Mouse (Mus musculus) heart, embryonic 13.5 days (tissue): ENCODE data around the gene Stag3. TPM values are rescaled to one million over a fixed set of nuclear protein-coding genes. Genes with fewer than 3 reads are reported as not detected.
A peak's percentile ranks its signal among the peaks of the same experiment; 100 is the strongest.

Experiments used
- ATAC-seq: fragments of 200-750 bp; cut with Nextera tagmentation; 2 replicates; pipeline ENCODE4 v1.8.0; 2017; ENCODE audit warnings: moderate TSS enrichment; ENCODE audit not compliant: insufficient number of reproducible peaks, low FRiP score, low TSS enrichment; ENCODE audit errors: extremely low read depth
- H3K27ac ChIP-seq: fragments of 300-500 bp; sonication (generic); replicated peaks from 2 replicates; pipeline ENCODE4 v1.5.1; 2015; ENCODE audit warnings: moderate library complexity, mild to moderate bottlenecking, inconsistent platforms
- H3K27me3 ChIP-seq: fragments of 300-500 bp; sonication (generic); replicated peaks from 2 replicates; pipeline ENCODE4 v1.6.1; 2015; ENCODE audit warnings: mild to moderate bottlenecking, inconsistent platforms
- H3K36me3 ChIP-seq: fragments of 300-500 bp; sonication (generic); 2 replicates; pipeline ENCODE4 v1.6.1; 2015; ENCODE audit warnings: mild to moderate bottlenecking, inconsistent platforms
- H3K4me1 ChIP-seq: fragments of 300-500 bp; sonication (generic); 2 replicates; pipeline ENCODE4 v1.6.1; 2015; ENCODE audit warnings: inconsistent platforms
- H3K4me2 ChIP-seq: fragments of 300-500 bp; sonication (generic); 2 replicates; pipeline ENCODE4 v1.6.1; 2015; ENCODE audit warnings: inconsistent platforms, mild to moderate bottlenecking, moderate library complexity
- H3K4me3 ChIP-seq: fragments of 300-500 bp; sonication (generic); 2 replicates; pipeline ENCODE4 v1.5.1; 2015; ENCODE audit warnings: moderate library complexity, mild to moderate bottlenecking, inconsistent platforms
- H3K9ac ChIP-seq: fragments of 300-500 bp; sonication (generic); 2 replicates; pipeline ENCODE4 v1.6.1; 2015; ENCODE audit warnings: inconsistent platforms, mild to moderate bottlenecking, moderate library complexity
- H3K9me3 ChIP-seq: fragments of 300-500 bp; sonication (generic); 2 replicates; pipeline ENCODE4 v1.6.1; 2016; ENCODE audit warnings: inconsistent platforms
- WGBS: fragments of 180-500 bp; shearing (Covaris S2); methylation state at CpG from one replicate; pipeline ENCODE4 v1.1.7; 2015; ENCODE audit warnings: mixed read lengths; 5-methylcytosine and 5-hydroxymethylcytosine counted together
- polyA plus RNA-seq: library from polyadenylated mRNA; unstranded; fragments of >200 nt; fragmentation: Nextera tagmentation; extraction: Ambion mirVana; gene quantifications from 2 replicates; pipeline ENCODE4 v1.2.1, GENCODE M21; 2015

Stag3 gene
- 1.6 and 2.5 TPM in 2 replicates for polyA plus RNA-seq

DNA sequence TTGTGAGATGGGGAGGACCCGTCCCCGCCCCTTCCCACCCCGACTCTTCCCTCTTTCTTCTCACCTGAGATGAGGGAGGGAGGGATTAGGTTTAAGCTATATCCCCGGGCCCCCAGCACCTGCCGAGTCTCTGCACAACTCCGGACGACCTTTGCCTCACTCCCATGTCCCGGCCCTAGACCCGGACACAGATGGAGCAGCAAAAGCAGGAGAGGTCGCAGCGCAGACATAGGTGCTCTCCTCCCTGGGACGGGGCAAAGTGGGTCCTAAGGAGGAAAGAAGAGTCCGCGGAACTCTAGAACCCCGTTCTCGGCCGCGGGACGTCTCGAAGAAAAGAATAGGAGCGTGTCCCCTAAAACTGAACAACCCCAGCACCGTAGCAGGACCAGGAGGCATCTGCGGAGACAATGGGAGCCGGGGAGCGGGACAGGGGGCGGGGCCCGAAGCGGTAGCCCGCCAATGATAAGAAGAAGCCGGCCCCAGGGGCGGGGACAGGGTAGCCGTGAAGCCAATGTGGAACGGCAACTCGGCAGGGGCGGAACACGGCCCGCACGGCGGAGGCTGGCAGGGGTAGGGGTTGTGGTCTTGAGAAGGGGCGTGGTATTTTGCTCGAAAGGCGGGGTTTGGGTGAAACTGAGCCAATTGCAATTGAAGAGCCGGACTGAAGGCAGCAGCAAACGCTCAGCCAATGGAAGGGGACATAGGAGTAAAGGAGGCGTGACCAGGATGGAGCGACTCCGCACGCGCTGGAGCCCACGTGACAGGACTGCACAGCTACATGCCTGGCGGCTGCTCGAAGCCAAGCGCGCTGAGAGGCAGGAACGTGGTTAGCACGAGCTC lies at the start of gene Stag3, which contains the start of the genes Gm43720 and Gpc2:
Stag3 (plus strand) TSS at position 656 of the 840 bp plus-strand sequence.
Gm43720 (minus strand) TSS at position 374 of the 840 bp plus-strand sequence.
Gpc2 (minus strand) TSS at position 421 of the 840 bp plus-strand sequence.
- Histone ChIP-seq H3K9me3 (peaks cover 8% of the 10 kb centered on the region; the same call in 1 of the 2 replicates), H3K9ac (peak within 1 kb of the TSS; percentile 83), H3K4me1 (peaks cover 27% of the 10 kb centered on the region), H3K36me3 (peaks cover 13% of the 10 kb centered on the region; the same call in 1 of the 2 replicates), H3K4me3 (peak within 1 kb of the TSS; percentile 70), H3K27ac (no peak within 1 kb of the TSS), H3K4me2 (peak within 1 kb of the TSS; percentile 74), H3K27me3 (peaks cover 10% of the 10 kb centered on the region)
- ATAC-seq: peak; percentile 97
- 2% methylated on average over 54 of the region's 56 CpGs for WGBS

DNA sequence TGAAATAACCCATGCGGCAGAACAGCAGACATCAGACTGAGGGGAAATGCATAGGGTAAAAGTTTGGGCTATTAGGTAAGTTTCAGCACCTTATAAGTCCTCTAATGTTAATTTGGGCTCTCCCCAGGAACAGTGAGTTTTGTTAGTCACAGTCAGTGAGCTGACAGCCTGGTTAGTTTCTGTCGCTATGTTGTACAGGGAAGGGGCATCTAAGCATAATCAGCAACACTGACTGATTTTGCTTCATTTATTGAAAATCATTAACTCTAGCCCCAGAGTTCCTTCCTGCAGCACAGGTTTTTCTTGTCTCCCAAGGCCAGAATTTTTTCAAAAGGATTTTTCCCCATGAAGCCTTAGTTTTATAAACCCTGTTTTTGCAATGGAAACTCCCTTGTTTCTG lies 46.3 kb upstream of the Stag3 start:
- Histone ChIP-seq H3K9ac (no peak overlapping the region), H3K4me2 (no peak overlapping the region), H3K9me3 (no peaks in the 10 kb centered on the region), H3K36me3 (no peaks in the 10 kb centered on the region), H3K27ac (no peak overlapping the region), H3K4me1 (no peaks in the 10 kb centered on the region), H3K27me3 (no peaks in the 10 kb centered on the region), H3K4me3 (no peak overlapping the region)
- WGBS: 74% methylated on average over 2 of the region's 2 CpGs
- no peak for ATAC-seq

DNA sequence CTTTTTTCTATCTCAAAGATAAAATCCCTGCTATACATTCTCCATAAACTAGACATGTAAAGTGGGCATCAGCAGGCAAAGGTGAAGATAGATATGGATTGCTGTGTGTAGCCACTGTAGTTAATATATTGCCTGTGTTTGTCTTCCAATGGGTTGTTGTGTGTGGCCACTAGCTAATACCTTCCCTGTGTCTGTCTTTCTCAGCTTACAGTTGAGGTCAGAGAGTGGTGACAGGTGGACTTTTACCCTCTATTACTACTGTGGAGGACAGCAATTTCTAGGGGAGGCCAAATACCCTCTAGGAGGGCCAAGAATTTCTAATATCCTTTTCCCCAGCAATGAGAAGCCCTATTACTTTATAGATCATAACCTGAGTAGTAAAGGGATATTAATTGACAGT lies 45.8 kb upstream of the Stag3 start:
- no peak overlapping the region for H3K9ac ChIP-seq
- H3K4me1 ChIP-seq: no peaks in the 10 kb centered on the region
- no peaks in the 10 kb centered on the region for H3K9me3 ChIP-seq
- H3K4me2 ChIP-seq: no peak overlapping the region
- H3K27me3 ChIP-seq: no peaks in the 10 kb centered on the region
- no peak overlapping the region for H3K27ac ChIP-seq
- H3K36me3 ChIP-seq: no peaks in the 10 kb centered on the region
- ATAC-seq: no peak
- no peak overlapping the region for H3K4me3 ChIP-seq

DNA sequence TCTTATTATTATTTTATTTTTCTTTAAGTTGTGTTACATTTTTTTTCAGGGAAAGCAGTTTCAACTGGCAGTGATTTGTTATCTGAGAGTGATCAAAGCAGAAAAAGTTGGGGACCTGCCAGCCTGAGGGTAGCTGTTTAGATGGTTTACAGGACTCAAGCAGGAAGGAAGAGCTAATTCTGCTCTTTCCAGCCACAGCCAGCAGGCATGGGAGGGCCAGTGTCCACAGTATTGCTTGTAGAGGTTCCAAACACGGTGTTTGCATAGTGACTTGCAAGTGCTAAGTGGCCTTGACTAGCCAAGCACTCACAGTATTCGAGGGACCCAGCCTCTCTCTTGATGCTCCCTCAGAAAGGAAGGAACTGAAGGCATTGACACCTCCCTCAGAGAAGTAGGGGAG lies 38.5 kb upstream of the Stag3 start:
- no peak for ATAC-seq
- Histone ChIP-seq H3K36me3 (no peaks in the 10 kb centered on the region), H3K4me2 (no peak overlapping the region), H3K4me1 (no peaks in the 10 kb centered on the region), H3K9ac (no peak overlapping the region), H3K27ac (no peak overlapping the region), H3K9me3 (no peaks in the 10 kb centered on the region; the same call in 1 of the 2 replicates), H3K4me3 (no peak overlapping the region), H3K27me3 (no peaks in the 10 kb centered on the region)
- 30% methylated on average over 2 of the region's 2 CpGs for WGBS

DNA sequence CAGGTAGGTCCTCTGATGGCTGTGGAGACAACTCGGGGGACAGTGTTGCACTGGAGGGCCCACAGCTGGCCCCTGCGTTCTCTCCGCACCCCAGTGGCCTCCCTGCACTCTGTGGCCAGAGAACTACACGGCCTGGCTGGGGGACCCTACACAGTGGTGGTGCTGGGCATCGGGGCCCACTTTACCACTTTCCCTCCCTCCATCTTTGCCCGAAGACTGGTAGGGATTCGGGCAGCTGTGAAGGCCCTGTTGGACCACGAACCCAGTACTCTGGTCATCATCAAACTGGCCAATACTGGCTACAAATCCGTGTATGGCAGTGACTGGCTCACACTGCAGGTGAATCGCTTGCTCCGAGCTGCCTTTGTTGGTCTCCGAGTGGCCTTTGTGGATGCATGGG lies 28.9 kb upstream of the Stag3 start:
- WGBS: 78% methylated on average over 12 of the region's 12 CpGs
- H3K4me3 ChIP-seq: no peak overlapping the region
- peaks cover 8% of the 10 kb centered on the region for H3K4me1 ChIP-seq
- no peak overlapping the region for H3K4me2 ChIP-seq
- no peaks in the 10 kb centered on the region for H3K36me3 ChIP-seq
- H3K9ac ChIP-seq: no peak overlapping the region
- no peaks in the 10 kb centered on the region for H3K9me3 ChIP-seq
- H3K27me3 ChIP-seq: no peaks in the 10 kb centered on the region
- ATAC-seq: no peak
- no peak overlapping the region for H3K27ac ChIP-seq

DNA sequence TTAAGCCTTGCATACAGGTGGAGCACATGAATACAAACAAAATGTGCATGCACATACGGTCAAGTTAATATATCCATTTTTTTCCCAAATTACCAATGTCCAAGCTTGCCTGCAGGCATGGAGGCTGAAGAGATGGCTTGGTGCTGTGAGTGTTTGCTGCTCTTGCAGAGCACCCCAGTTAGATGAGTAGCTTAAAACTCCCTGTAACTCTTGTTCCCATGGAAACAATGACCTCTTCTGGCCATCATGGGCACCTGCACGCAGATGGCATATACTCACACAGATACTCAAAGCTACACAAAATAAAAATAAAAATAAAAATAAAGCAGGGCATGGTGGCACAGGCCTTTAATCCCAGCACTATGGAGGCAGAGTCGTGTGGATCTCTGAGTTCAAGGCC lies 27.0 kb upstream of the Stag3 start:
- H3K27me3 ChIP-seq: no peaks in the 10 kb centered on the region
- ATAC-seq: no peak
- 88% methylated on average over 3 of the region's 3 CpGs for WGBS
- no peak overlapping the region for H3K4me2 ChIP-seq
- H3K9me3 ChIP-seq: no peaks in the 10 kb centered on the region
- no peak overlapping the region for H3K9ac ChIP-seq
- H3K4me1 ChIP-seq: peaks cover 20% of the 10 kb centered on the region
- no peak overlapping the region for H3K4me3 ChIP-seq
- no peak overlapping the region for H3K27ac ChIP-seq
- H3K36me3 ChIP-seq: peaks cover 8% of the 10 kb centered on the region; the same call in 1 of the 2 replicates

DNA sequence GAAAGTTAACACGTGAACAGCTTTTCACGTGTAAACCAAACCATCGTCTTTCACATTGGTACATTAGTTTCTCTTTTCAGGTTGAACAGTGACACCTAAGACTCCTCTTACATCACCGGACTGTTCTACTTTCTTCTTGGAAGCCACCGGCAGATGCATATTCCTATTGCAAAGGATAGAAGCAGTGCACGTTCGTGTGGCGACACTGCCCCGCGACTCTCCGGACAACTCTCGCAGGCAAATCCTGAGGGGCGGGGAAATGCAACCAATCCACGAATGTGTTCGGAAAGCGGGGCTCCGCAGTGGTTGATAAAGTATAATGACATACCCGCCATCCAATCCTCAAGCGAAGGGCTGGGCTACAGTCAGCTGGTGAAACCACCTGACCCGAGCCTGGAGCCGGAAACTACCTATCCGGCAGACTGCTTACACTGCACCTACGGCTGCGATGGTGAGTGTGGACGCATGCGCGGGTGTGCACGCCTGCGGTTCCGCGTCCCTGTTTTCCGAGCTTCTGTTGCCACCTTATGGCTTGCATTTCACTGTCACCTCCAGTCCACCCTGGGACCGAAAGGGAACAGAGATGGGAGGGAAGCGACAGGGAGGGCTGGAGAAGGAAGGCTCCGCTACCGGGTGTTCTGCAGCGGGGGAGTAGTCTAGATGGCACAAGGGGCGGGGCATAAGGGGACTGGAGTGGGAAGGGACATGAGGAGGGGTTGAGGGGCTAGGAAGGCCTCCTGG lies 24.5 kb upstream of the Stag3 start, which contains the start of gene Lamtor4:
Lamtor4 (plus strand) TSS at position 130 of the 741 bp plus-strand sequence.
- WGBS: under 1% methylated on average over 38 of the region's 38 CpGs
- peak within 1 kb of the TSS; percentile 89 for H3K27ac ChIP-seq
- peak; percentile 97 for ATAC-seq
- no peaks in the 10 kb centered on the region for H3K27me3 ChIP-seq
- peak within 1 kb of the TSS; percentile 89 for H3K9ac ChIP-seq
- H3K4me3 ChIP-seq: peak within 1 kb of the TSS; percentile 86
- peaks cover 44% of the 10 kb centered on the region for H3K4me1 ChIP-seq
- H3K4me2 ChIP-seq: peak within 1 kb of the TSS; percentile 85
- H3K36me3 ChIP-seq: peaks cover 30% of the 10 kb centered on the region
- no peaks in the 10 kb centered on the region for H3K9me3 ChIP-seq

DNA sequence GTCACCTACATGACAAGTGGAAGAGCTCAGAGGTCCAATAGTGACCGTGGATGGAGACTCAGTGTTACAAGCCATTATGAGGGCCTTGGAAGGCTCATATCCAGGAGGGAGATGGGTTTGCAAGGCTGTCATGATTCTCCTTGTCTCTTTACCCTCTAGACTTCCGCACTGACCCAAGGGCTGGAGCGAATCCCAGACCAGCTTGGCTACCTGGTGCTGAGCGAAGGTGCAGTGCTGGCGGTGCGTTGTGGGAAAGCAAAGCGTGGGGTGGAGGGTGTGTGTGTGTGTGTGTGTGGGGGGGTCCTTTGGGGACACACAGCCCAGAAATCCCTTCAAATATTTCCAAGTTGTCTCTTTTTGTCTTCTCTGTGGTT lies 24.0 kb upstream of the Stag3 start:
- H3K36me3 ChIP-seq: peaks cover 35% of the 10 kb centered on the region
- H3K9me3 ChIP-seq: no peaks in the 10 kb centered on the region
- no peak for ATAC-seq
- 19% methylated on average over 7 of the region's 7 CpGs for WGBS
- H3K27ac ChIP-seq: peak overlapping the region; percentile 89
- H3K9ac ChIP-seq: peak overlapping the region; percentile 89
- no peaks in the 10 kb centered on the region for H3K27me3 ChIP-seq
- peak overlapping the region; percentile 85 for H3K4me2 ChIP-seq
- H3K4me3 ChIP-seq: peak overlapping the region; percentile 86
- H3K4me1 ChIP-seq: peaks cover 49% of the 10 kb centered on the region

DNA sequence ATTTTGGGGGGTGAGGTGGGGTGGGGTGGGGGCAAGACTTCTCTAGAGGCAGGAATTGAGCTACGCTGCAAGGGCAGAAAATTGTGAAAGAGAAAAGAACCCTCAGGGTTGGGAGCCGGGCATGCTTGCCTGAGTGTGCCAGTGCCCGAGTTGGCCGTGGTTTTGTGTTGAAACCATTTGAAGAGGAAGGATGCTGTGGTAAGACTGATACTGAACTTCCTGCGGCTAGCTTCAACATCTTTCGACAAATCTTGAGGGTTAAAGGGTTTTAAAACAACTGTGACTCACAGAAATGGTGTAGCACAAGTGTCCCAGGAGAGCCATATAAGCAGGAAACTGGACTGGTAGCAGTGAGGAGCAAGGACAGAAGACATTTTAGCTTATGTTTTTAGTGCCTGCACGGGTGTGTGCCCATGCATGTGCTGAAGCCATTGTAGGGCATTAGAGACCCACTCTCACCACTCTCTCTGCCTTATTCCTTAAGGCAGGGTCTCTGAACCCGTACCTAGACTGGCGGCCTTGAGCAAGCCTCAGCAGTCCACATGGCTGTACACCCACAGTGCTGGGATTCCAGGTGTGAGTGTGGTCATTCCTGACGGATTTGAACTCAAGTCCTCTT lies 23.0 kb upstream of the Stag3 start:
- WGBS: 81% methylated on average over 10 of the region's 10 CpGs
- ATAC-seq: no peak
- H3K9me3 ChIP-seq: no peaks in the 10 kb centered on the region
- H3K27ac ChIP-seq: no peak overlapping the region
- no peak overlapping the region for H3K9ac ChIP-seq
- no peaks in the 10 kb centered on the region for H3K27me3 ChIP-seq
- H3K4me1 ChIP-seq: peaks cover 54% of the 10 kb centered on the region
- peaks cover 43% of the 10 kb centered on the region for H3K36me3 ChIP-seq
- no peak overlapping the region for H3K4me2 ChIP-seq
- H3K4me3 ChIP-seq: no peak overlapping the region

DNA sequence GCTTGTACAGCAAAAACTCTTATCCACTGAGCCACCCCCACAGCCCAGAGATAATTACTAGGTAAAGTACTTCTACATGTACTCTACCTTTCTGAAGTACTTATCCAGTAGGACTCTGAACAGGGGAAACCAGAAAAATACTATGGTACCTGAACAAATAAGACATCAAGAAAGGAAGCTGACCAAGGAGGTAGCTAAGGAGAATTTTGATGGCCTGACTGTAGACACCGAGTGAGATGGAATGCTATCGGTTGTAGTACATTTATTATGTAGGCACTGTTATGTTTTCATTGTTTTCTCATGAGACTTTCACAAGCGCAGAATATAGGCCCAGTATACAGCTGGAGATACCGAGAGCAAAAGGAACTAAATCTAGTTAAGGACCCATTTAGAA lies 22.5 kb upstream of the Stag3 start:
- no peaks in the 10 kb centered on the region for H3K27me3 ChIP-seq
- no peak overlapping the region for H3K9ac ChIP-seq
- peaks cover 59% of the 10 kb centered on the region for H3K4me1 ChIP-seq
- no peak overlapping the region for H3K4me3 ChIP-seq
- ATAC-seq: no peak
- peaks cover 43% of the 10 kb centered on the region for H3K36me3 ChIP-seq
- H3K9me3 ChIP-seq: no peaks in the 10 kb centered on the region
- WGBS: 95% methylated on average over 4 of the region's 4 CpGs
- H3K27ac ChIP-seq: no peak overlapping the region
- no peak overlapping the region for H3K4me2 ChIP-seq

DNA sequence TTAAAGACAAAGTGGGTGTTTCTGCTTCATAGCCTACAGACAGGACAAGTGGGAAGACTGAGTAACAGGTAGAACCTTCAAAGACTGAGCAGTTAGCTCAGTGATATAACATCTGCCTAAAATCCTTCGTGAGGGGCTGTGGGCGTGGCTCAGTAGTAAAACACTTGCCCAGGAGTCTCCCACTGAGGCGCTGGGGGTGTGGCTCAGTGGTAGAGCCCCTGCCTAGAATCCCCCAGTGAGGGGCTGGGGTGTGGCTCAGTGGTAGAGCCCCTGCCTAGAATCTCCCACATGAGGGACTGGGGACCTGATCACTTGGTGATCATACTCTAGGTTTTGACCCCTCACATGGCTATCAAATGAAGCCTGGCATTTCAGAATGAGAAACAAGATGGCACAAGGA lies 22.0 kb upstream of the Stag3 start:
- peaks cover 43% of the 10 kb centered on the region for H3K36me3 ChIP-seq
- WGBS: 76% methylated on average over 3 of the region's 3 CpGs

More for the DNA sequence above, 22.0 kb upstream of the Stag3 start:
- ATAC-seq: no peak
- Histone ChIP-seq H3K4me3 (no peak overlapping the region), H3K27me3 (no peaks in the 10 kb centered on the region), H3K27ac (no peak overlapping the region), H3K9ac (no peak overlapping the region), H3K4me2 (no peak overlapping the region), H3K9me3 (no peaks in the 10 kb centered on the region), H3K4me1 (peaks cover 64% of the 10 kb centered on the region)
